Mouse (Mus musculus): ENCODE results near the gene Wdr70.

DNA sequence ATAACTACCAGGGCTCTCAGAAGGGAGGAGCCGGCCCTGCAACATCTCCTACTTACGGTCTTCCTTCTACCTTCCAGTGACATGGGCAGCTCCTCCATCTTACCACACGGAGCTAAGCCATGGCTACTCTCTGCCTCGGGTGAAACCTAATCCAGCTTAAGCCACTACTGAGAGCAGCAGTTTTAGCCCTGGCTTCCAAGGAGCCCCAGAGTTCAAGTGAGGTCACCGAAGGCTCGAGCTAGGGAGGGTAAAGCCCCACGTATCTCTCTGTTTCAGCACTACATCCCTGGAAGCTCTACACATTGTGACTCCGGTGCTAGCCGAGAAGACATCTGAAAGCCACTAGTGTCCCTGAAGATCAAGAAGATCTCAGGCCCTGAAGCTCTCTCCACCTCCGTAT, 213.9 kb downstream of the Wdr70 start:
- TF ChIP-seq CTCF (IDR thresholded peaks at IDR 0.05; ENCODE audit: extremely low read depth, insufficient read depth, low read length), result no peak
- no peak for TF ChIP-seq POLR2A (IDR thresholded peaks at IDR 0.05; ENCODE audit: extremely low read depth, insufficient read depth, low read length)
